Mouse (Mus musculus) heart, postnatal 14 days (tissue): ENCODE measurements at regions not wholly inside any gene's neighbourhood (a gene's known extent, or its start where the extent isn't known, plus 50 kb on each side); places are given as distances from the start of the nearest gene placed in this dataset.

Source experiments
- DNase-seq, 2 experiments: peaks; one replicate each; pipeline ENCODE4 v3.0.0; 2021 to 2022
- intact Hi-C: fragments of 180-260 bp; cut with DNase I; formaldehyde crosslinking; loops from one replicate; pipeline ENCODE4 v1.15.1; 2025

- intact Hi-C loops = no loop called here
- no peak for DNase-seq
These were observed 110.4 kb upstream of the Neil3 start for GRCm38 (mm10) chr8:53749263-53749662.

- DNase-seq = no peak
- intact Hi-C loops = no loop called here
These were observed 130.3 kb upstream of the Neil3 start for GRCm38 (mm10) chr8:53769211-53769610.

GRCm38 (mm10) chr8:53775511-53775910 lies 136.6 kb upstream of the Neil3 start:
- intact Hi-C loops = no loop called here
- no peak for DNase-seq

GRCm38 (mm10) chr8:53780886-53781285 lies 142.0 kb upstream of the Neil3 start:
- intact Hi-C loops = no loop called here
- peak; percentile 10 to 42 for DNase-seq

GRCm38 (mm10) chr8:53781885-53782284 lies 143.0 kb upstream of the Neil3 start:
- intact Hi-C loops = no loop called here
- no peak for DNase-seq

GRCm38 (mm10) chr8:53788202-53788601 lies 149.3 kb upstream of the Neil3 start:
- intact Hi-C loops = no loop called here
- no peak for DNase-seq

GRCm38 (mm10) chr8:53821148-53821547 lies 182.3 kb upstream of the Neil3 start:
- DNase-seq = no peak
- intact Hi-C loops = no loop called here

GRCm38 (mm10) chr8:53827395-53827794 lies 188.5 kb upstream of the Neil3 start:
- intact Hi-C loops = no loop called here
- no peak for DNase-seq

GRCm38 (mm10) chr8:53847821-53848220 lies 209.0 kb upstream of the Neil3 start:
- no peak for DNase-seq
- intact Hi-C loops = no loop called here

GRCm38 (mm10) chr8:53868567-53868966 lies 208.8 kb upstream of the Vegfc start:
- DNase-seq = no peak
- intact Hi-C loops = no loop called here

- intact Hi-C loops = loop anchor here (1.0 to 5.0 kb wide), 4 partner anchors 207 to 622 kb away; partner anchors contain the start of gene Vegfc
- DNase-seq = peak in 1 of 2 experiments; percentile 30
These were observed 207.3 kb upstream of the Vegfc start for GRCm38 (mm10) chr8:53869997-53870596.

- DNase-seq = no peak
- intact Hi-C loops = loop anchor here (5.0 kb wide), 3 partner anchors 205 to 460 kb away; partner anchors contain the start of gene Vegfc
These were observed 205.3 kb upstream of the Vegfc start for GRCm38 (mm10) chr8:53872033-53872619.

GRCm38 (mm10) chr8:53878846-53879245 lies 198.6 kb upstream of the Vegfc start:
- intact Hi-C loops = no loop called here
- DNase-seq = no peak

GRCm38 (mm10) chr8:53881551-53881950 lies 195.9 kb upstream of the Vegfc start:
- DNase-seq = no peak
- intact Hi-C loops = no loop called here

GRCm38 (mm10) chr8:53892205-53892710 lies 185.1 kb upstream of the Vegfc start:
- DNase-seq = no peak
- intact Hi-C loops = no loop called here

GRCm38 (mm10) chr8:53892770-53893169 lies 184.6 kb upstream of the Vegfc start:
- no peak for DNase-seq
- intact Hi-C loops = no loop called here

- peak in 1 of 2 experiments; percentile 1 for DNase-seq
- intact Hi-C loops = no loop called here
These were observed 155.1 kb upstream of the Vegfc start for GRCm38 (mm10) chr8:53922343-53922742.

- intact Hi-C loops = no loop called here
- DNase-seq = no peak
These were observed 146.7 kb upstream of the Vegfc start for GRCm38 (mm10) chr8:53930685-53931084.

GRCm38 (mm10) chr8:53938392-53938791 lies 139.0 kb upstream of the Vegfc start:
- no peak for DNase-seq
- intact Hi-C loops = no loop called here

- no peak for DNase-seq
- intact Hi-C loops = no loop called here
These were observed 137.9 kb upstream of the Vegfc start for GRCm38 (mm10) chr8:53939519-53939918.

GRCm38 (mm10) chr8:53941144-53941543 lies 136.3 kb upstream of the Vegfc start:
- intact Hi-C loops = no loop called here
- no peak for DNase-seq

GRCm38 (mm10) chr8:53945561-53945960 lies 131.8 kb upstream of the Vegfc start:
- DNase-seq = no peak
- intact Hi-C loops = no loop called here
